Mouse (Mus musculus) erythroblast, embryonic 14.5 days (primary cell): Measurements from ENCODE around the gene Rab33b.

Source experiments
- GATA1 ChIP-seq: IDR thresholded peaks from 2 replicates; pipeline ENCODE4 v1.6.1; 2012; ENCODE audit warnings: low read length, inconsistent platforms, mixed read lengths
- TAL1 ChIP-seq: IDR thresholded peaks from 3 replicates; pipeline ENCODE4 v1.6.1; 2012; ENCODE audit warnings: low read length, inconsistent platforms, mixed read lengths

DNA sequence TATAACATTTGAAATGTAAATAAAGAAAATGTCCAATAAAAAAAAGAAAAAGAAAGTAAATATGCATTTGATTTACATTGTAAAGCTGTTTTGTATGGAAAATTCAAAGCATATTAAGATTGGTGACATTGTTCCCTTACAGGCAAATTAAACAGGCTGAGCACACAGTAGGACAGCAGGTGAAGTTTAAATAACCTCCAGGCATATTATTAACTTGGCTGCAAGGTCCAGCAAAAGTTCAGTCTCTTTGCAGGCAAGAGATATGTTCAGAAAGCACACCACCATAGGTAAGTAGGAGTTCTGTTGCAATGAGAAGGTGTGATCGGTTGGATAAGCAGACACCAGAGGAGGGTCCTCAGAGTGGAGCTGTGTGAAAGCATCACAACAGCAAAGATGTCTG lies 14.3 kb downstream of the Rab33b start:
- TF ChIP-seq GATA1 = no peak
- TF ChIP-seq TAL1 = no peak
